21 mouse cellular contexts compared by ENCODE assay signal in the genomic region with DNA sequence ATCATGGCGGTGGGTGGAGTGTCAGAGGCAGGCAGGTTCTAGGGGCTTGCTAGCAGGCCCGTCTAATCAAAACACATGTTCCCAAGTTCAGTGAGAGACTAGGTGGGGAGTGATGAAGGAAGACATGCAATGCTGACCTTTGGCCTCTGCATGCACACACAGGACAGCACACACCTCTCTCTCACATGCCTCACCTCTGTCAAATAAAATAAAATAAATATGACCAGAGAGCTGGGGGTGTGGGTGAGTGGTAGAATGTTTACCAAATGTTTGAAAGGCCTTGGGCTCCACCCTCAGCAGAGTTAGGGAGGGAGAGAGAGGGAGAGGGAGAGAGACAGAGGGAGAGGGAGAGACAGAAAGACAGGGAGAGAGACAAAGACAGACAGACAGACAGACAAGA. TPM values are rescaled to one million over a fixed set of nuclear protein-coding genes. Genes with fewer than 3 reads are reported as not detected.
DNase-seq lines count a peak whose midpoint lies in the region; ATAC-seq and TF ChIP-seq lines count a peak whose summit lies in the region.
"Had no signal": no experiment of that assay in that cellular context is flagged by ENCODE, and none has a peak within 500 bp of the region (broad histone marks: within the 10 kb centered on the region; RNA-seq: fewer than 3 reads in every experiment).

No protein-coding gene starts in this region.

- H3K36me3 ChIP-seq in liver, embryonic 16.5 days (ENCODE audit: control insufficient read depth, insufficient read depth) = no peaks in the 10 kb centered on the region
- no peaks in the 10 kb centered on the region for H3K36me3 ChIP-seq in liver, embryonic 12.5 days
- no peaks in the 10 kb centered on the region for H3K36me3 ChIP-seq in intestine, embryonic 15.5 days
- H3K36me3 ChIP-seq in stomach, postnatal 0 days (ENCODE audit: control insufficient read depth, insufficient read depth, low read length) = no peaks in the 10 kb centered on the region
- H3K36me3 ChIP-seq: embryonic facial prominence, embryonic 10.5 days; heart, embryonic 13.5 days; hindbrain, embryonic 12.5 days had no signal

- TF ChIP-seq EP300 in stomach, postnatal 0 days (optimal IDR thresholded peaks at IDR 0.05) = no peak

- no peaks in the 10 kb centered on the region for H3K4me1 ChIP-seq in liver, embryonic 16.5 days (ENCODE audit: control insufficient read depth, low read depth, low read length)
- H3K4me1 ChIP-seq in liver, embryonic 12.5 days = no peaks in the 10 kb centered on the region
- no peaks in the 10 kb centered on the region for H3K4me1 ChIP-seq in intestine, embryonic 15.5 days (replicated peaks)
- no peaks in the 10 kb centered on the region for H3K4me1 ChIP-seq in stomach, postnatal 0 days (replicated peaks; ENCODE audit: control insufficient read depth, insufficient read depth)
- H3K4me1 ChIP-seq: embryonic facial prominence, embryonic 10.5 days; forebrain, embryonic 13.5 days; hindbrain, embryonic 12.5 days had no signal

- H3K4me2 ChIP-seq in liver, embryonic 16.5 days (ENCODE audit: low read depth, low read length) = no peak overlapping the region
- no peak overlapping the region for H3K4me2 ChIP-seq in liver, embryonic 12.5 days
- H3K4me2 ChIP-seq in intestine, embryonic 15.5 days (replicated peaks) = no peak overlapping the region
- no peak overlapping the region for H3K4me2 ChIP-seq in stomach, postnatal 0 days (replicated peaks; ENCODE audit: low read depth)
- H3K4me2 ChIP-seq: forebrain, embryonic 13.5 days; heart, embryonic 13.5 days; hindbrain, embryonic 12.5 days had no signal

- H3K27me3 ChIP-seq in liver, embryonic 16.5 days (ENCODE audit: control insufficient read depth, insufficient read depth, low read depth, low read length) = no peaks in the 10 kb centered on the region
- H3K27me3 ChIP-seq in liver, embryonic 12.5 days (replicated peaks) = peaks cover 5% of the 10 kb centered on the region; the same call in 1 of the 2 replicates
- H3K27me3 ChIP-seq in intestine, embryonic 15.5 days (replicated peaks) = no peaks in the 10 kb centered on the region
- no peaks in the 10 kb centered on the region for H3K27me3 ChIP-seq in stomach, postnatal 0 days (ENCODE audit: control insufficient read depth, insufficient read depth, low read length)
- H3K27me3 ChIP-seq: forebrain, embryonic 13.5 days; hindbrain, embryonic 12.5 days; Patski had no signal

- H3K27ac ChIP-seq in liver, embryonic 16.5 days (ENCODE audit: low read length) = no peak overlapping the region
- H3K27ac ChIP-seq in liver, embryonic 12.5 days = no peak overlapping the region
- H3K27ac ChIP-seq in intestine, embryonic 15.5 days = no peak overlapping the region
- no peak overlapping the region for H3K27ac ChIP-seq in stomach, postnatal 0 days (replicated peaks)
- H3K27ac ChIP-seq: embryonic facial prominence, embryonic 10.5 days; forebrain, embryonic 13.5 days; heart, embryonic 13.5 days; hindbrain, embryonic 12.5 days had no signal

- H3K9me3 ChIP-seq in liver, embryonic 16.5 days (replicated peaks; ENCODE audit: control insufficient read depth, low read length) = no peaks in the 10 kb centered on the region
- H3K9me3 ChIP-seq in liver, embryonic 12.5 days (replicated peaks) = no peaks in the 10 kb centered on the region
- H3K9me3 ChIP-seq in intestine, embryonic 15.5 days = no peaks in the 10 kb centered on the region
- H3K9me3 ChIP-seq in stomach, postnatal 0 days (ENCODE audit: control insufficient read depth, low read length) = no peaks in the 10 kb centered on the region
- H3K9me3 ChIP-seq: embryonic facial prominence, embryonic 10.5 days; forebrain, embryonic 13.5 days; heart, embryonic 13.5 days; hindbrain, embryonic 12.5 days had no signal

- no peak overlapping the region for H3K9ac ChIP-seq in liver, embryonic 16.5 days (ENCODE audit: low read depth, low read length)
- no peak overlapping the region for H3K9ac ChIP-seq in liver, embryonic 12.5 days
- no peak overlapping the region for H3K9ac ChIP-seq in intestine, embryonic 15.5 days
- H3K9ac ChIP-seq in stomach, postnatal 0 days (ENCODE audit: low read length) = no peak overlapping the region
- H3K9ac ChIP-seq: forebrain, embryonic 13.5 days; forebrain, postnatal 0 days; heart, embryonic 13.5 days; hindbrain, embryonic 12.5 days had no signal

- ATAC-seq in liver, embryonic 16.5 days (ENCODE audit: low read depth) = peak; percentile 69
- ATAC-seq in liver, embryonic 12.5 days = no peak
- peak; percentile 55 for ATAC-seq in intestine, embryonic 15.5 days
- 0 out of 2 replicates have a peak, but pooled peaks have one; percentile 45 for ATAC-seq in stomach, postnatal 0 days (ENCODE audit: low FRiP score, low TSS enrichment)
- ATAC-seq: activated CD4-positive, CD25-positive, alpha-beta regulatory T cell, adult 4 months; forebrain, embryonic 13.5 days; forebrain, postnatal 0 days had no signal

- no peak overlapping the region for H3K4me3 ChIP-seq in liver, embryonic 16.5 days (ENCODE audit: low read depth, low read length)
- no peak overlapping the region for H3K4me3 ChIP-seq in liver, embryonic 12.5 days
- H3K4me3 ChIP-seq in intestine, embryonic 15.5 days (replicated peaks) = no peak overlapping the region
- no peak overlapping the region for H3K4me3 ChIP-seq in stomach, postnatal 0 days (ENCODE audit: low read depth, low read length)
- H3K4me3 ChIP-seq: embryonic facial prominence, embryonic 10.5 days; forebrain, embryonic 13.5 days; heart, embryonic 13.5 days; hindbrain, embryonic 12.5 days had no signal

- no peak for TF ChIP-seq CTCF in stomach, postnatal 0 days (IDR thresholded peaks at IDR 0.05; ENCODE audit: low read depth)

- DNase-seq in large intestine, adult 2 months (ENCODE audit: low read depth, low spot score) = peak; percentile 70
- DNase-seq in stomach, postnatal 0 days (ENCODE audit: low spot score) = no peak
- DNase-seq in yolk sac, embryonic 10.5 days (ENCODE audit: low spot score) = no peak
- DNase-seq: adrenal gland, postnatal 25 days; cerebellum, adult 18-20 months; cerebellum, adult 9-11 months; cerebellum, postnatal 36 days; forebrain, postnatal 0 days; gastrocnemius, postnatal 25 days; heart, postnatal 4 days had no signal

- 69% methylated on average over 2 of the region's 2 CpGs for WGBS in liver, embryonic 16.5 days (ENCODE audit: insufficient replicate concordance)
- WGBS in liver, embryonic 12.5 days (ENCODE audit: insufficient replicate concordance) = 71% methylated on average over 2 of the region's 2 CpGs
- WGBS in intestine, embryonic 15.5 days = 53% methylated on average over 2 of the region's 2 CpGs
- WGBS in large intestine, adult 2 months = 22% methylated on average over 2 of the region's 2 CpGs
- WGBS in stomach, postnatal 0 days = 53% methylated on average over 2 of the region's 2 CpGs

RNA-seq across cellular contexts. Expression of a gene that starts 9.9 kb away (rescaled TPM):
- polyA plus RNA-seq in liver, embryonic 16.5 days (2015; fragmentation: Nextera tagmentation; extraction: Ambion mirVana) = not detected in 2 replicates
- polyA plus RNA-seq in liver, embryonic 12.5 days (2016; fragmentation: Nextera tagmentation; extraction: Ambion mirVana) = not detected in 2 replicates
- not detected in 2 replicates for polyA plus RNA-seq in intestine, embryonic 15.5 days (2015; fragmentation: Nextera tagmentation; extraction: Ambion mirVana)
- polyA plus RNA-seq in large intestine, adult 2 months (2012; rRNA removed) = not detected in 2 replicates
- not detected in 2 replicates for polyA plus RNA-seq in stomach, postnatal 0 days (2015; fragmentation: Nextera tagmentation; extraction: Ambion mirVana)
- polyA plus RNA-seq: activated CD4-positive, CD25-positive, alpha-beta regulatory T cell, adult 4 months; embryonic facial prominence, embryonic 10.5 days; embryonic facial prominence, embryonic 14.5 days; forebrain, embryonic 13.5 days; forebrain, postnatal 0 days; heart, embryonic 13.5 days; heart, postnatal 0 days; hindbrain, embryonic 12.5 days; Patski had no signal

RNA-seq across cellular contexts. Expression of a gene that starts 13.9 kb away (rescaled TPM):
- 0.06 TPM in 1 of 2 replicates, not detected in the other for polyA plus RNA-seq in liver, embryonic 16.5 days (2015; fragmentation: Nextera tagmentation; extraction: Ambion mirVana)
- polyA plus RNA-seq in liver, embryonic 12.5 days (2016; fragmentation: Nextera tagmentation; extraction: Ambion mirVana) = 0.32 and 0.45 TPM in 2 replicates
- polyA plus RNA-seq in intestine, embryonic 15.5 days (2015; fragmentation: Nextera tagmentation; extraction: Ambion mirVana) = 2.1 and 3.3 TPM in 2 replicates
- 1.8 and 3.3 TPM in 2 replicates for polyA plus RNA-seq in large intestine, adult 2 months (2012; rRNA removed)
- 0.88 and 0.90 TPM in 2 replicates for polyA plus RNA-seq in stomach, postnatal 0 days (2015; fragmentation: Nextera tagmentation; extraction: Ambion mirVana)
- polyA plus RNA-seq: heart, postnatal 0 days had no signal

RNA-seq across cellular contexts. Expression of a gene that starts 14.3 kb away (rescaled TPM):
- not detected in 2 replicates for polyA plus RNA-seq in liver, embryonic 16.5 days (2015; fragmentation: Nextera tagmentation; extraction: Ambion mirVana)
- polyA plus RNA-seq in liver, embryonic 12.5 days (2016; fragmentation: Nextera tagmentation; extraction: Ambion mirVana) = not detected in 2 replicates
- 5.1 and 9.9 TPM in 2 replicates for polyA plus RNA-seq in intestine, embryonic 15.5 days (2015; fragmentation: Nextera tagmentation; extraction: Ambion mirVana)
- 495 and 577 TPM in 2 replicates for polyA plus RNA-seq in large intestine, adult 2 months (2012; rRNA removed)
- polyA plus RNA-seq in stomach, postnatal 0 days (2015; fragmentation: Nextera tagmentation; extraction: Ambion mirVana) = 13.6 and 14.8 TPM in 2 replicates
- polyA plus RNA-seq: forebrain, embryonic 13.5 days; heart, postnatal 0 days; hindbrain, embryonic 12.5 days had no signal

RNA-seq across cellular contexts. Expression of a gene that starts 22.1 kb away (rescaled TPM):
- not detected in 2 replicates for polyA plus RNA-seq in liver, embryonic 16.5 days (2015; fragmentation: Nextera tagmentation; extraction: Ambion mirVana)
- polyA plus RNA-seq in liver, embryonic 12.5 days (2016; fragmentation: Nextera tagmentation; extraction: Ambion mirVana) = not detected in 2 replicates
- polyA plus RNA-seq in intestine, embryonic 15.5 days (2015; fragmentation: Nextera tagmentation; extraction: Ambion mirVana) = 0.14 and 0.20 TPM in 2 replicates
- 0.09 and 0.58 TPM in 2 replicates for polyA plus RNA-seq in large intestine, adult 2 months (2012; rRNA removed)
- polyA plus RNA-seq in stomach, postnatal 0 days (2015; fragmentation: Nextera tagmentation; extraction: Ambion mirVana) = 0.11 TPM in 1 of 2 replicates, not detected in the other
- polyA plus RNA-seq: forebrain, embryonic 13.5 days; forebrain, postnatal 0 days; heart, embryonic 13.5 days; heart, postnatal 0 days; Patski had no signal

RNA-seq across cellular contexts. Expression of a gene that starts 22.8 kb away (rescaled TPM):
- not detected in 2 replicates for polyA plus RNA-seq in liver, embryonic 16.5 days (2015; fragmentation: Nextera tagmentation; extraction: Ambion mirVana)
- not detected in 2 replicates for polyA plus RNA-seq in liver, embryonic 12.5 days (2016; fragmentation: Nextera tagmentation; extraction: Ambion mirVana)
- not detected in 2 replicates for polyA plus RNA-seq in intestine, embryonic 15.5 days (2015; fragmentation: Nextera tagmentation; extraction: Ambion mirVana)
- polyA plus RNA-seq in large intestine, adult 2 months (2012; rRNA removed) = not detected in 2 replicates
- not detected in 2 replicates for polyA plus RNA-seq in stomach, postnatal 0 days (2015; fragmentation: Nextera tagmentation; extraction: Ambion mirVana)
- polyA plus RNA-seq: activated CD4-positive, CD25-positive, alpha-beta regulatory T cell, adult 4 months; embryonic facial prominence, embryonic 10.5 days; forebrain, embryonic 13.5 days; forebrain, postnatal 0 days; heart, embryonic 13.5 days; heart, postnatal 0 days; hindbrain, embryonic 12.5 days; Patski had no signal

Comparison
In these comparisons a context has a peak if more than half of its experiments do, and no peak if none do; other contexts are left out.
1. RNA of a gene that starts 14.3 kb away (polyA plus RNA-seq): 495 to 577 TPM in large intestine, adult 2 months; 13.6 to 14.8 TPM in stomach, postnatal 0 days, 5.1 to 9.9 TPM in intestine, embryonic 15.5 days, not detected in liver, embryonic 16.5 days and not detected in liver, embryonic 12.5 days; every median in the first group is over 10 times any median in the second.